Mouse (Mus musculus) urinary bladder, postnatal 0 days (tissue): ENCODE data around the gene Ppp2r3c. TPM values are rescaled to one million over a fixed set of nuclear protein-coding genes. Genes with fewer than 3 reads are reported as not detected.

Source experiments
- polyA plus RNA-seq: library from polyadenylated mRNA; unstranded; fragments of >200 nt; fragmentation: Nextera tagmentation; extraction: Ambion mirVana; gene quantifications from 2 replicates; pipeline ENCODE4 v1.2.1, GENCODE M21; 2015

Gene Ppp2r3c
- 7.8 and 8.1 TPM in 2 replicates for polyA plus RNA-seq

DNA sequence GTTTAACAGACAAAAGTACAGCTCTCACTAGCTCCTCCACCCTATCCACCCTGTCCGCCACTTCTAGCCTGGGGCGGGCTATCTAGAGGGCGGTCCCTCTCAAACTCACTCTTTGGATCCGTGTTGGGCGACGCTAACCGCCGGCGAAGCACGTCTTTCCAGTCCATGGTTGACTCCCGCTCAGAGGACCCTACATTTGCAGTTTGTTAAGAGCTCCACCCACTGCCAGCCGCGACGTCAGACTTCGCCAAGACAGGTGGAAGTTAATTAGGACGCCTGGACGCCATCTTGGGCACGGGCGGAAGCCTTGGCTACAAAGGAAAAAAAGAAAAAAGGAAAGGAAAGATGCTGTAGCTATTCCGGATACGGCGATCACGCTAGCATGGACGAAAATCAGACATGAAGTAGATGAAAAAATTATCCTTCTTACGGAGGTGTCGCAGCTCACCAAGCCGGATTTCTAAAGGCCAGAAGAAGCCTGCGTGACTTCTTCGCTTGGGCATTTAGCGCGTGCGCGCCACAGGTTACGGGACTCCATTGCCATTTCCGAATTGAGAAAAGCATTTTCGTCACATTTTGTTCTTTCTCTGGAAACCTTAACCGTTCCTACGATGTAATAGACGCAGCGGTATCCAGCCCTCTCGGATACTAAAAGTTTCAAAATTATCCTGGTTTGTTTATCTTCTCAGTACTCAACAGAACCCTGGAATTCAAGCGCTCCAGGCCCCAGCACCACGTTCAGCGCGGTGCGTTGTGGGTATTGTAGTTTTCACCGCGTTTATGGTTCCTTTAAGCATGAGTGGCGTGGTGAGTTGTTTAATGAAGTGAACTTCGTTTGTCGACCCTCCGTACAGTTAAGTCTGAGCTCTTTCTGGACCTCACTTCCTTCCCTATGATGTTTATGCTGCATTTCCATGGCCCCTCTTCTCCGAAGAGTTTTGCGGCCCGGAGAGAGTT, at the start of gene Ppp2r3c:
Ppp2r3c (minus strand) TSS at position 514 of the 957 bp plus-strand sequence.

DNA sequence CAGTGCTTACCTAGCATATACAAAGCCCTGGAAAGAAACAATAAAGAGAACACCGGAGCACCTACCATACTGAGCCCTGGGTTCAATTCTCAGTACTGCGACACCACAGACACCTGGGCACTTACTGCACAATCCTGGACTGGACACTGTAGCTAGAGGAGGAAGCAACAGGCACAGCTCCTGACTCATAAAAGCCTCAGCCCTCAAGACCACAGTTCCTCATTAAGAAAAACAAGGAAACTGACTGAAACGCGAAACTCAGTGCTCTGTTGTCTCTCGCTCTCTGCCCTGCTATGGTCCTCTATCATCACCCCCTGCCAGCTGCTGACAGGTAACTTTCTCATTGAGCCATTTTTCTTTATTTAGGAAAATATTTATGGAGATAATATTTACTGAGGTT, 3.5 kb downstream of the Ppp2r3c start, which contains the start of gene 1110008L16Rik:
1110008L16Rik (plus strand) TSS at position 242 of the 400 bp plus-strand sequence.

DNA sequence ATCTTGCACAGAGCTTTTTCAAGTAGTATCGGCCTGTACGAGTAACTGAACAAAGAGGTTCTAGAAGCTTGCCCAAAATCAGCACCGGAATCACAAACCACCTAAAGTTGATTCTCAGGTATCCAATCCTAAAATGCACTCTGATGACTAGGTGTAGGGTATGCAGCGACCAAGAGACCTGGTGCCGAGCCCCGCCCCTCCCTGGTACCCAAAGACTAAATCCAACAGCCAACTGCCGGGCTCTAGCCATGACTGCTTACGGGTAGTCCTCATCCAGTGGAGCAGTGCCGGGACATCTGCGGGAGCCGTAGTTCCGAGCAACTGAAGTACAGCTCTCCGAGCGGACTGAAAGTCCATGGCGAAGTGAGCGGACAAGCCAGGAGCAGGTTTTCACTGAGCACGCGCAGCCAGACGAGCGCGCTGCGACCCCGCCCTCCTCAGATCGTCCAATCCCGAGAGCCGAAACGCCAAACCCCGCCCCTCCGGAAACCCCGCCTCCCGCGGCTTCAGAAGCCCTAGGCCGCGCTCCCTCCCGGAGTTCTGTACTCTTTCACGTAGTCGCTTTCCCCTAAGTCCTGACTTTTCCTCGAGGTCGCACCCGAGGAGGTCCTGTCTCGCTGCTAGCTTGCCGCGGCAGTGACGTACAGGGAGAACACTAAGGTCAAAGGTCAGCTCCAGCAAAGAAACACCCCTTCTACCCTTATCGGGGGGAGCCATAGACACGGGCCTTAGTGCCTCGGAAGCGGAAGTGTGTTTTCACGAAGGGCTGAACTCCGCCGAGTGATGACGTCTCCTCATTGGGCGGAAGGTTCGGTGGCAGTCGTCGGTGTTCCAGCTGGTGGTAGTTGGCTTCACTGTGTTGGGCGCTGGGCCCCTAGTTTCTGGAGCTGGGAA, 72.9 kb downstream of the Ppp2r3c start, which contains the start of gene Srp54c:
Srp54c (plus strand) TSS at position 543 of the 894 bp plus-strand sequence.

Other genes starting within 250 kb of the Ppp2r3c start
- 11.3 and 13.0 TPM in 2 replicates for gene 2700097O09Rik, start 222.9 kb downstream of the Ppp2r3c start, polyA plus RNA-seq
- 176 and 208 TPM in 2 replicates for gene Srp54a, start 222.7 kb downstream of the Ppp2r3c start, polyA plus RNA-seq
- gene Fam177a, start 178.5 kb downstream of the Ppp2r3c start, polyA plus RNA-seq = 43.2 and 53.8 TPM in 2 replicates
- gene Srp54b, start 147.9 kb downstream of the Ppp2r3c start, polyA plus RNA-seq = 58.1 and 75.9 TPM in 2 replicates
- gene 1700047I17Rik2, start 103.4 kb downstream of the Ppp2r3c start, polyA plus RNA-seq = not detected in 2 replicates
- 72.5 and 97.3 TPM in 2 replicates for gene Srp54c, start 72.8 kb downstream of the Ppp2r3c start, polyA plus RNA-seq
- 8.6 and 9.6 TPM in 2 replicates for gene 1110008L16Rik, start 3.4 kb downstream of the Ppp2r3c start, polyA plus RNA-seq
- gene Psma6, start 81.2 kb upstream of the Ppp2r3c start, polyA plus RNA-seq = 320 and 338 TPM in 2 replicates
- gene Nfkbia, start 189.6 kb upstream of the Ppp2r3c start, polyA plus RNA-seq = 74.6 and 84.2 TPM in 2 replicates